Mouse (Mus musculus) E14TG2a.4 (cell line): ENCODE results near the gene Mbtd1.

Source experiments
- CTCF ChIP-seq: conservative IDR thresholded peaks from 2 replicates; pipeline ENCODE4 v1.5.1; 2014; ENCODE audit warnings: low read length
- NANOG ChIP-seq: IDR thresholded peaks from 2 replicates; pipeline ENCODE4 v1.6.1; 2014; ENCODE audit warnings: borderline replicate concordance, low read length, mixed read lengths
- POU5F1 ChIP-seq: IDR thresholded peaks from 2 replicates; pipeline ENCODE4 v1.6.1; 2014; ENCODE audit warnings: low read length, borderline replicate concordance

GRCm38 (mm10) chr11:93995720-93996305, 110.2 kb downstream of the Mbtd1 start, which contains the start of gene Spag9:
- TF ChIP-seq CTCF (no peak), NANOG (no peak), POU5F1 (no peak)
